Mouse (Mus musculus) left cerebral cortex, postnatal 36 days (tissue): Measurements from ENCODE around the gene Nr1h4. TPM values are rescaled to one million over a fixed set of nuclear protein-coding genes. Genes with fewer than 3 reads are reported as not detected.

Experiments used
- DNase-seq, 2 experiments: peaks; one replicate each; pipeline ENCODE4 v3.0.0; 2021 to 2022; ENCODE audit warnings: low spot score in 2 of 2, mixed read lengths in 1 of 2
- intact Hi-C: fragments of 180-260 bp; cut with DNase I; formaldehyde crosslinking; loops from one replicate; pipeline ENCODE4 v1.15.1; 2025
- total RNA-seq, 2 experiments: library from RNA; stranded (reverse); gene quantifications; 2 replicates each; pipeline ENCODE4 v1.2.3; 2021

The Nr1h4 gene
- total RNA-seq, 2 experiments from 2014 or later = not detected

DNA sequence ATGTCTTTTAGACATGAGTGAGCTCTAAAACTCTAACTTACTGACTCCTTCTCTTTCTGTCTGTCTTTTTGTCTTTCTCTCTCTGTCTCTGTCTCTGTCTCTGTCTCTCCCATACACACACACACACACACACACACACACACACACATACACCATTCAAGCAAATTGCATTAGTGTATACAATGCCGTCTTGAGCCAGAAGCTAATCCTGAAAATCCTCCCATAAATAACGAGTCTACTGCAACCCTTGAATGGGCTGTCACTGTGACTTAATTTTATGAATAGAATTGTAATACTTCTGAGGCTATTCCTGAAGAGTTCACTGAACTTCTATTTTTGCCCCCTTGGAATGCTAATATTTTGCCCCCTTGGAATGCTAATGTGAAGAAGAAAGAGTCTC lies 7.6 kb downstream of the Nr1h4 start:
- intact Hi-C loops = no loop called here
- no peak for DNase-seq

DNA sequence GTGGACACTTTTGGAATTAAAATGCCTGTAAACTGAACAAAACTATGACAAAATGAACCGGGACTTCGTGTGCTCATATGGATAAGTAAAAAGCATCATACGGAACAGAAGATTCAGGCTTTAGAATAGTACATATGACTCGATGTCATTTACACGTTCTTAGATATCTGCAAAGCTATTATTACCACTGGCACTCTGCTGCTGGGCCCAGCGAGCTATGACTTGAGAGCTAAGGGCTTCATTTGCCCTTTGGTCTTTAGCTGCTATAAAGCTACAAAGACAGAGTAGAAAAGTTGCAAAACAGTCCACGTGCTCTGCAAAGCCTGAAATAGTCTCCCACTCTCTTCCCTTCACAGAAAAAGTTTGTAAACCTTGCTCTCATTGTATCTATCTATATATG lies 10.9 kb downstream of the Nr1h4 start:
- intact Hi-C loops = no loop called here
- no peak for DNase-seq

DNA sequence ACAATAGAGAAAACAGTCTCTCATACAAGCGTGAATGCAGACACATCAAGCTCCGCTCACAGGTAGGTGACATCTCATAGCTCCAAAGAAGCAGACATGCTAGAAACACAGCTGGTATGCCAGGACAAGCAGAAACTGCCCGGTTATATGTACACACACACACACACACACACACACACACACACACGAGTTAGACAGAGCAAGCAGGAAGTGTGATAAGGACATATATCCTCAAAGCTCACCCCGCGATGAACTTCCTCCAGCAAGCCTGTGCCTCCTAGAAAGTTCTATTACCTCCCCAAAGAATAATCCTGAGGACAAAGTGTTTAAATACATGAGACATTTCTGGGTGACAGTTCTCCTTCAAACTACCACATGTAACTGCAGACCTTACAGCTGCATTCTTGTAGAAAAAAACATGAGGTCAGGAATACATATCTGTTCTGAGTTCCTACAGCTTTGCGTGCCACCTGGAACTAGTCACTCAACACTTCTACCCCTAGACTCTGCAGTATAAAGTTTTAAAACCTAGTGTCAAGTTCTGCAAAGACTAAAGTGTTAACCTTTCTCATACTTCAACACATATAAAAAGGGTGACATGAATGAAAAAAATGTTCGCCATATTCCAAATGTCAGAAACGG lies 11.5 kb downstream of the Nr1h4 start:
- no peak for DNase-seq
- intact Hi-C loops = no loop called here

DNA sequence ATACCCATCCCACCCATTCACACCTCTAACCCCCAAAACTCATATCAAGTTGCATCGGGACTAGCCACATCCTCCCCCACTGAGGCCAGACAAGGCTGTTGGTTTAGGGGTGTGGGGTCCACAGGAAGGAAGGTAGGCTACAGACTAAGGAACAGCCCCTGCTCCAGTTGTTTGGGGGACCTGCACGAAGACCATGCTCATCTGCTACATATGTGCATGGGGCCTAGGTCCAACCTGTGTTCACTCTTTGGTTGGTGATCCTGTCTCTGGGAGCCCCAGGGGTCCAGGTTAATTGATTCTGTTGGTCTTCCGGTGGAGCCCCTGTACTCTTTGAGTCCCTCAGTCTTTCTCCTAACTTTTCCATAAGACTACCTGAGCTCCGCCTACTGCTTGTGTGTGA lies 13.0 kb downstream of the Nr1h4 start:
- intact Hi-C loops = no loop called here
- DNase-seq = no peak

DNA sequence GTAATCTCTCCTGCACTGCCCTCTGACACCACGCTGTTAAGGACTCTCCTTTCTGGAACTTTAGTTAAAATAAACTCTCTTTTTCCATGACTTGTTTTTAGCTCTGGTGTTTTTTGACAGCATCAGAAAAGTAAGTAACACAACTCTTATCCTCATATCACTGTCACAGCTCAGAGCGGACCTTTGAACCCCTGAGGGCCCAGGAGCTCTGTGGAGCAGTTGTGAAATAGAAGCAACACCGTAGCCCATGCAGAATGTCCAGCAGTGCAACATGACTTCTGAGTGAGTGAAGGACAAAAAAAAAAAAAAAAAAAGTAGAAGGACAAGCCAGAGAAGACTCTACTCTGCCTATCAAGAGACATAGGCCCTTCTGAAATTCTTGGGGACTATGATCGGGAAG lies 14.2 kb downstream of the Nr1h4 start:
- DNase-seq = no peak
- intact Hi-C loops = no loop called here

DNA sequence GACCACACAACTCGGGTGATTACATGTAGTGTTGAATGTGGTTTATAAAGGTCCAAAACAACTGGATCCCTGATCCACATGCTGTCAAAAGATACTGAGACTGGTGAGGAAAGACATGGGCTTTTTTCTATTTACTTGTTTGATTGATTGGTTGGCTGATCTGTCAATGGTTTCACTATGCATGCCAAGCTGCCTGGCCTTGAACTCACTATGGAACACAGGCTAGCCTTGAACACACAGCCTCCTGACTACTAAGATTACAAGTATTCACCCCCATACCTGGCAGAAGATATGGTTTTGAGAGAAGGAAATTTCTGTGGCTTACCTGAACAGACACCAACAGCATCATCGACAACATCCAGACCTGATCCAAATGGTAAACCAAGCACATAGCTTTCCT lies 15.0 kb downstream of the Nr1h4 start:
- no peak for DNase-seq
- intact Hi-C loops = no loop called here

DNA sequence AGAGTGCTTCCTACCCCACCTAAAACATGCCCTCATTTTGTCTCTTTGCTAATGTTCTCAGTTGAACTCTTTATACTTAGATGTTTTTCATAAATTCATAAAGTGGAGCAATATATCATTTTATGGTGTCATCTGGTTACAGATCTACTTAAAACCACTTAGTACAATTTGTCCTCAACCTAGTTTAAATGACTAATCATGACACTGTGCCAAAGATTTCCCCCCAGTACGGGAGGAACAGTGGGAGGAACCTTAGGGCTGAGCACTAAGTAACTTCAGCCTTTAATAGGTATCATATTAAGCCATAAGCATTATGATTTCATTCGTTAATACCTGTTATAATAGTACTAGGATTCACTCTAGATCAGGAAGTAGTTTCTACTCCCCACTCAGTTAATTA lies 17.6 kb downstream of the Nr1h4 start:
- intact Hi-C loops = no loop called here
- DNase-seq = no peak

DNA sequence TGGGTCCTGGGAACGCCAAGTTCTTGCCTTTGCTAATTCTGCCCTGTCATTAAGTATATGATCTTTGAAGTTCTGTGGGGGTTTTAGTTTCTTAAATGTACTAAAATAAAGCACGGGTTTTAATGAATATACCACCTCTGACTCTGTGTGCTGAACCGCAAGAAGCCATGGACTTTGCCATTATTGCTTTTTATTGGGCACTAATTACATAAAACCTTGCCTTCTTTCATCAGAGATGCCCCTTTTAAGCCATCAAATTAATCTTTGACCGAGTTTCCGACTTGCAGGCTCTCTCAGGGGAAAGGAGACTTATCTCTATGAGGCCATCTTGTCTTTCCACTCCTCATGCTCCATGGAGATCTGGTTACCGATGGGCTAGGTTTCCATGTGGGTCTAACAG lies 20.8 kb downstream of the Nr1h4 start:
- no peak for DNase-seq
- intact Hi-C loops = no loop called here

DNA sequence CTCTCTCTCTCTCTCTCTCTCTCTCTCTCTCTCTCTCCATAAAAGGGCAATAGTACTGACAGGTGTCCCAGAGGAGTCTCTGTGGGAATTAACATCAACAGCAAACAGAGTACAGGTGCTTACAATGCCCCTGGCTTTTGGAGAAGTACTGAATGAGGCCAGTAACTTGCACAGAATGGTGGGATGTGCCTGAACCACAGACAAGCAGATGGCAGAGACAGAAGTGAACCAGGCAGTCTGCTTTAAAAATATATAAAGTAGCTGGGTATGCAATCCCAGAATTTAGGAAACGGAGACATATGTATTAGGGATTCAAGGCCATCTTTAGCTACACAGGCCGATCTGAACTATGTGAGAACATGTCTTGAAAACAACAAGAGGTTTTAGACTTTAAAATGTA lies 22.8 kb downstream of the Nr1h4 start:
- intact Hi-C loops = no loop called here
- DNase-seq = no peak

DNA sequence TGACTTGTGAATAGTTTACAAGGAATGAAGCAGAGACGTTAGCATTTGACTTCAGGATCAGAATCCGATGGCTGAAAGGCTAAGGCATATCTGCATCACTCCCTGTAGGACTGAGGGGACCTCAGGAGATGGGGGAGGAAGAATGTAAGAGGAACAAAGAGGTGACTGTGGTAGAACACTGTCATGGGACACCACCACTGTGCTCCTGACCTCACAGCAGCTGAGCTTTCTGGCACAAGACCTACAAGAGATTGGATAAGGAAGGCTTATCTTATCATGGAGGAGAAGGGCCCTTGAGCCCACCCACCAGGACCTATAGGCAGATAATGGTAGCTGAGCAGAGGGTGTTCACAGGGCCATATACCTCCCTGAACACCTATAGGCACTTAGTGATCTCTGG lies 24.8 kb downstream of the Nr1h4 start:
- intact Hi-C loops = no loop called here
- DNase-seq = no peak

DNA sequence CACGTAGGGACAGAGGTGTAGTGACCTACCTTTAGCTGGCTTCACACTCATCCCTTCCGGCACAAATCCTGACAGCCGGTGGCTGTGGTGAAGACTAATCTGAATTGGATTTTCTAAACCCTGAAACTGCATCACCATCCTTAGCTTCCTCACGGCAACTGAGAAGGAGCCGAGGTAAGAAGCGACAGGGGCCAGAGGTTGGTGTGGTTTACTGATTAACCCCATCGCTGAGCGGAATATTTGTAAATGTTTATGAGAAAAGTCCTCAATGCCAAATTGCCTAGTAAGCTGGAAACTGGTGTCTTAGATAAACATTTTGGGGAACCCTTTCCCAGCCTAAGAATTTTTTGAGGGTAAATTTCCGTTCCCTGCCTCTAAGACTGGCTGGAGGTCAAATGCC lies 26.9 kb downstream of the Nr1h4 start:
- DNase-seq = no peak
- intact Hi-C loops = no loop called here

DNA sequence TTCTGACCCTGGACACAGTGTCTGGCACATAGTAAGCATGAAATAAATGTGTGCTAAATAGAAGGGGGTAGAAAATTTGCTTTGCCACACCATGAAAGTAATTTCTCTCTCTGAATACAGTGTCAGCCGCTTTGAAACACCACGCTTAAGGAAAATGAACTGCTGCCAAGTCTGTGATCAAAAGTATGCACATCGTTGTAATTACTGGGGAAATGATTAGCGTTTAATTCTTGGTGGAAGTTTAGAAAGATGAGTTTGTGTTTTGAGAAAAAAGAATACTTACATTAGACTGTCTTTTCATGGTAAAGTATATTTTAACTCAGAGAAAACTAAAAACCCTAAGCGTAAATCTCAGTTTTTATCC lies 27.8 kb downstream of the Nr1h4 start:
- DNase-seq = no peak

DNA sequence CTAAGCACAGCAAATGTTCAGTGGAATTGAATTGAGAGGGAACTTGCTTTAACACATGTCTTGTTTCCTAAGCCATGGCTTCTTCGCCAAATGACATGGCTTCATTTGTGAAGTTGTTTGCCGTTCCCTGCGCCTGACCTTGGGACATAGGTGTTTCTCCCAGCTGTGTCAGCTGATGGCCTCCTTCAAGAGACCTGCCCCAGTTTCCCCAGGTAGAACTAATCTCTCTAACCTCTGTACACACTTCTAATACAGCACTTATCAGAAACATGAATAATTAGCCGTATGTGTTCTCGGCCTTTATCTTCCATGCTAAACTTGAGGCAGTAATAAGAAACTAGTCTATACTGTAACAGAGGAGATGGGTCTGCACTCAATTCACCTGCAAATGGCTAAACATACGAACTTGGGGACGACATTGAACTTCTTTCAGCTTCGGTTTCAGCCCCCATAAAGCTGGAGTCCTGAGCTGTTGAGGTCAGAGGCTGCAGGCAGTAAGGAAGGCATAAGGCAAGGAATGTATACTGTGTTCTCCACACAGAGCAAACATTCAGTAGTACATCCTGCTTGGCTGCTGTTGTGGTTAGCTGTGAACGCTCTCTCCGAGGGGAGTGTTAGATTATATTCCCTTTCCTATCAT lies 28.3 kb downstream of the Nr1h4 start:
- intact Hi-C loops = no loop called here
- DNase-seq = no peak

More for the DNA sequence above, 27.8 kb downstream of the Nr1h4 start:
- intact Hi-C loops = no loop called here

DNA sequence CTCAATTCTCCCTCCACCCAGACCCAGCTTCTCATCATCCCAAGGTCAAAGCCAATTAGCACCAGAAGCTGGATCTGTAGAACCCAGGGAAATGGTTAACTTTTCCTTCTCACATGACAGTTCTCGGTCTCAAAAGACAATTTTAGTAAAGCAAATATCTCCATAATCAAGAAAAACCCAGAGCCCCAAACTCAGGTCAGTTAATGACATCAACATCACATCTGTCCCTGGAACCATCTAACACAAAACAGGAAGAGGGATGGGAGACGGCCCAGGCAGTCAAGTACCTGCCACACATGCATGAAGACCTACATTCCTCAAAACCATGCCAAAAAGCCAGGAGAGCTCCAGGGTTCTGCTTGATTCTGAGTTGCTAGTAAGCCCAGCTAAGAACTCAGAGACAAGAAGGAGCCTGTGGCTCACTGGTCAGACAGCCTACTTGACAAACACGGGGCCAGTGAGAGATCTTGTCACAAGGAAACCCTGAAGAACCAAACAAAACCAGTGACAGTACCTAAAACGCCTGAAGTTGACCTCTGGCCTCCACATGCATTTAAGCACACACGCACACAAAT lies 30.3 kb downstream of the Nr1h4 start:
- intact Hi-C loops = no loop called here
- no peak for DNase-seq

DNA sequence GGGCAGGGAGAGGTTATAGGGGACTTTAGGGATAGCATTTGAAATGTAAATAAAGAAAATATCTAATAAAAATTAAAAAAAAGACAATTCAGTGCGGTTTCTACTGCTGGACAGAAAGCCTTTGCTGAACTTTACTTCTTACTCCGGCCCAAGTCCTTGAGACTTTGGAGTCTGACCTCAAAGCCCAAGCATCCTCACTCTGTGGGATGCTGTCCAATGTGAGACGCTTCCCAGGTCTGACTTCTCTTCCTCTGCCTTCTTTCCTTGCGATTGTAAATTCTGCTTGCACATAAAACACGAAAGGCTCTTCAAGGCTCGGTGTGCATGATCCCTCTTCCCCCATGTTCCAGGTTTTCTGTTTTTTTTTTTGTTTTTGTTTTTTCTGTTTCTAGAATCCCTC lies 31.5 kb downstream of the Nr1h4 start:
- intact Hi-C loops = no loop called here
- DNase-seq = no peak

DNA sequence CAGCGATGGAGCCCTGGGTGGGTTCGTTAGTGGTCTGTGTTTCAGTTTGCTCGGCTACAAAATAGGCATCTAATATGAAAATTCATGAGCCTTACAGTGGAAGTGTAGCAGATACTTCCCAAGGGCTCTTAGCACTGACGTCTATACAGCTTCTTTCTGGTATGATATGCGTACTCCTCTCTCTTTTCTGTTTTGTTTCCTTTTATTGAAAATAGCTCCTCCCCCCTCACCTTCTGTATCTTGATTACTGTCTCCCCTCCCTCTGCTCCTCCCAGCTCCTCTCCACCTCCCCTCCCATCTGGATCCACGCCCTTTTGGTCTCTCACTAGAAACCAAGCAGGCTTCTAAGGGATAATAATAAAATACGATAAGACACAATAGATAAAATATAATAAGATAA lies 37.8 kb downstream of the Nr1h4 start:
- intact Hi-C loops = no loop called here
- no peak for DNase-seq

DNA sequence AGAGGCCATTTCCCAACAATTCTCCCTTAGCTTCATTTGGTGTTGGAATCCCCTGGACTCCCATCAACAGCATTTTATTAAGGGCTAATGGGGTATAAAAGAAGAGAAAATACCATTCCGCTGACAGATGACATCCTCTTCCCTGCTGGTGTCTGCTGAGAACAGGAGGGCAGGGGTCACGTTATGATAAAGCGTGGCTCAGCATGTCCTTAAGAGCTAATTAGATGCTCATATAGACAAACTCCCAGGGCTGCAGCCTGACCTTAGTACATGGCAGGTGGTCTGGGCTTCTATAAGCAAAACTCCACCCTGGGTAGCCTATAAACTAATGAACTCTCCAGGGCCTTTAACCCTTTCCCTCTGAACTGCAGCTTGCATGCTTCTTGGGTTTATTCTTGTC lies 42.1 kb downstream of the Nr1h4 start:
- intact Hi-C loops = no loop called here
- no peak for DNase-seq

DNA sequence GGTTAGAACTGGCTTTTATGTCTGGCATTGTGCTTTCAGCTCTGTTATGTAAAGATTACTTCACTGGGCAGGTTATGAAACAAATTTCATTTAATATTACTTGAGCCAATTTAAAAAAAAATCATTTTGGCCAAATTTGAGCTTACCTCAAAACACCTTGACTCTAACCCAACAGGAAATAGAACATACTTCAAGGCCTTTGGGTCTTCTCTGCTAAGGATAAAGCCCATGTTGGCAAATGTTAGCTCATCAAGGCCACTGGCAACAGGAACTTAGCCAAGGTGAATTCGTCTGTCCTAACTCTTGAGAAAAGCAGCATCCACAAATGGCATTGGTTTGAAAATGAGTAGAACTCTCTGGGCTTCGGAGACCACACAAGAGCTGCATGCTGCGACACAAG lies 43.1 kb downstream of the Nr1h4 start:
- DNase-seq = no peak
- intact Hi-C loops = no loop called here

DNA sequence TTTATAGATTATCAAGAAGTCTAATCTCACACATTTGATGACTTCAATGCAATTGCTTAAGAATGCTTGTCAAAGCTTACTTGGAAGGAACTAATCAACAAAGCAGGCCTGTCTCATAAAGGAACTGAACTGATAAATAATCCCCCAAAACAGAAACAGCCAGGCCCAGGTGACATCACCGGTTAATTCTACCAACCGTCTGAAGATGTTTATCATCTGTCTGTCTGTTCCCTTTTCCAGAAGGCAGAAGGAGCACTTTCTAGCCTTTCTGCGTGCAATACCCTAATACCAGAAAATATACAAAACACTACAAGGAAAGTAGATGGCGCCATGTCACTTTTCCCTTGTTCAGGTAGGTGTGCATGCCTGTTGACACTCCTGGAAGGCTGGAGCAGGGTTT lies 43.9 kb downstream of the Nr1h4 start:
- intact Hi-C loops = no loop called here
- DNase-seq = no peak

DNA sequence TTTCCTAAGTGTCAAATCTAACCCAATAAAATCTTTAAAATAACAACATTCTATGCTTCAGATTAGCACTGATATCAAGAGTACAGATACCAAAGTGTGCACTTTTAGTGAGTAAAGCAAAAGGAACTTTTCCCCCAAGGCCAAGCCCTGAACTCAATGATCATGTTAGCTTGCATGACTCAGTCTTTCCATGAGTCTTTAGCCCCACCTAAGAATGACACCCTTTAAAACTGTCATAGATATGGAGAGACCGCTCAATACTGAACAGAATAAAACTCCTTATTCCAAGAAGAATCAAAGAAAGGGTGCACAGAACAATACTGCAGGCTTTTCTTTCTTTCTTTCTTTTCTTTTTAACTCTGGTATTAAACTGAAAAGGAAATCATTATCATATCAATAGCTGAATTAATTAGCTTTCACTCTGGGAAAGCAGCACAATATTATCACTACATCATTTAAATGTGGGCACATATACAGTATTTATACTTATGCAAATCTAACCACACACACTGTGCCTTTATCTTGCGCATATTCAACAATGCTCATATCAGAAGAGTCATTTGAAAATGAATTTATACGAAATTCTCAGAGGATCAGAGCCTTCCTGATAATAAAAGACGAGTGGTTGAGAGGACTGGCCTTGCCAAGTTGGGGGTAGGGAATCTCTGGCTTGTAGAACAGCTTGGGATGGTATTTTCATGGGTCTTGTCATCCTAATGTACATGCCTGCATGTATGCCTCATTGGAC lies 46.2 kb downstream of the Nr1h4 start:
- intact Hi-C loops = no loop called here
- no peak for DNase-seq

DNA sequence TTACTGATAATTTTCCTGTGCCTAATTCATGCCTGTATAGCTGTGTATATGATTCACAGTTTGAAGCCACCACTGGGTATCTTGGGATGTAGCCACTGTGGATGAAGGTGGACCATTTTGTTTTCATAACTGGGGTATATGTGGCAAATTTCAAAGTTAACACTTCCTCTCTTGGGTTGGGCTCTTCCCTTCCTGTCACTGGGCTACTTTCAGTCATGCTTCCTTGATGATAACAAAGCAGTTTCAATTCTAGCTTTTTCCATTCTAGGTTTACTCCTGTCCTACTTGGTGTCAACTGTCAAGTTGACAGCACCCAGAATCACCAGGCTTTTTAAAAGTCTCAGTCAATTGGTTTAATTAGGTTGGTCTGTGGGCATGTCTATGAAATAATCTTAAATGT lies 48.5 kb downstream of the Nr1h4 start:
- no peak for DNase-seq
- intact Hi-C loops = no loop called here
